Mouse (Mus musculus): ENCODE measurements around the gene Id2.

Id2 gene

DNA sequence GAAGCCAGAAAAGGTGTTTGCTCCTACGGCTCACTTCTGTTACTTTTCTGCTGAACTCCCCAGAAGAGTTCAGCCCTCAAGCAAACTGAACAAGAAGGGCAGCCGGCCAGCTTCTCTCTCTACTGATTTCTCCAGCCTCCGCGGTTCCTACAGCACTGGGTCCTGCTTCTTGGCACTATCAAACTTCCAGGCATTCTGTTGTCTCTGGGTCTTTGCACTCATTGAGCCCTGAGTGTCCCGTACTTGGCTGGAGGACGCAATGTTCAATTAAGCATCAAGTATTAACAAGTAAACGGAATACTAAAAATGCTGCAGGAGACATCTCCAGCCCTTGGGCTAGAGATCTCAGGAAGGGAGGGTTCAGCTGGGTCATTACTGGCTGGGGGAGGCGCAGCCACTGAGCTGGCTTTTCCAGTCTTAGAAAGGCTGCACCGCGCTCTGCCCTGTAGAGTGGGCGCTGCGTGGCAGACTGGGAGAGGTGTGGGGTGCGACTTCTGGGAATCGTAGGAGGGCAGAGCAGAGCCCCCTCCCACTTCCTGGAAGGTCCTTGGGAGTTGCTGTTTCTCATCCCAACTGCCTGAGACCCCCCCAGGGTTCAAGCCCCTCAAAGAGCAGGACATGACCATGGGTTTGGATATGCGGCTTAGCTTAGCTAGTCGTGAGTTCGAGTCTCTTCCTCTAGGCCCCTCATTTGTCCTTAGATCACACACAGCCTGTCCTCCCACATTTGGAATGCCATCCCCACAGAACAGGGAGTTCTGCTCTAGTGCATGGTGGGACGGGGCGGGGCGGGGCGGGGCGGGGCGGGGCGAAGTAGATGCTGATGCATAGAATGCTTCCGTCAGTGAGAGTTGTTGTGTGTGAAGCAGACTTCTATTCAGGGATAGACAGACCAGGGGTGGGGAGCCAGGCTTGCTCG, 13.4 kb downstream of the Id2 start:
- DNase-seq (ENCODE audit: low spot score) = no peak

DNA sequence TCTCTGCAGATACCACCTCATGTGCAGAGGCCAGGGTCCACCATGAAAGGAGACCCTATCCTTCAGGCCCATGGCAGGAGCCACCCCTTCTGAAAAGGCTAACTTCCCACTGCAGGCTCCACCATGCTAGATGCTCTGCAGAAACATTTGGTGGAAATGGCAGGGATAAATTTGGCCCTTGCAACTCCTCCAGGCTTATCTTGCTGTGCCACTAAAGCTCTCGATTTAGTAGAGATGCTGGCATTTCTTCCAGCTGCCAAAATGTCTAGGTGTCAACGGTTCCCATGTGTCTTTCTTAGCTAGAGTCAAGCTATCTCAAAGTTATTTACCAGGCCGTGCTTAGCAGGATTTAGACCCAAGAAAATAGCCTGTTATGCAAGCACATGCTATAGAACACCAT, 22.6 kb downstream of the Id2 start:
- no peak for DNase-seq (ENCODE audit: low spot score)

DNA sequence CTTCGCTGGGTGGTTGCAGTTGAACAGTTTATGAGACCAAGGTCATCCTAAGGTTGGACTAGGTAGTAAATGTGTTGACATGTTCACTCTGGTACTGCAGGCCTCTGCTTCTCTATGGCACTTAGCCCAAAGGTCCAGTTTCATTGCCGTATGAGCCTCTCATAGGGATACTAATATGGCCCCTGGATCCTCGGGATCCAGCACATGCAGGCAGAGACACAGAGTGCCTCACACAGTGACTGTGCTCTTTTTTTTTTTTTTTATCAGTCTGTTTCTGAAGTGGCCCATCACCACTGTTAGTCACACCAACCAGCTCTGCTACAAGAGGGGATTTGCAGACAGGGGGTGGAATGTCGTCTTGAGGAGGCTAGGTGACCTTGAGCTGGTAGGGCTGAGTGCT, 23.6 kb downstream of the Id2 start:
- DNase-seq (ENCODE audit: low spot score) = no peak

GRCm38 (mm10) chr12:25062264-25062663, 34.7 kb downstream of the Id2 start:
- DNase-seq (ENCODE audit: low spot score) = no peak

- DNase-seq (ENCODE audit: low spot score) = no peak
These were observed 36.0 kb downstream of the Id2 start for GRCm38 (mm10) chr12:25060901-25061300.

- no peak for DNase-seq (ENCODE audit: low spot score)
These were observed 37.3 kb downstream of the Id2 start for GRCm38 (mm10) chr12:25059487-25060200.

- DNase-seq (ENCODE audit: low spot score) = no peak
These were observed 42.0 kb downstream of the Id2 start for GRCm38 (mm10) chr12:25054963-25055362.

DNA sequence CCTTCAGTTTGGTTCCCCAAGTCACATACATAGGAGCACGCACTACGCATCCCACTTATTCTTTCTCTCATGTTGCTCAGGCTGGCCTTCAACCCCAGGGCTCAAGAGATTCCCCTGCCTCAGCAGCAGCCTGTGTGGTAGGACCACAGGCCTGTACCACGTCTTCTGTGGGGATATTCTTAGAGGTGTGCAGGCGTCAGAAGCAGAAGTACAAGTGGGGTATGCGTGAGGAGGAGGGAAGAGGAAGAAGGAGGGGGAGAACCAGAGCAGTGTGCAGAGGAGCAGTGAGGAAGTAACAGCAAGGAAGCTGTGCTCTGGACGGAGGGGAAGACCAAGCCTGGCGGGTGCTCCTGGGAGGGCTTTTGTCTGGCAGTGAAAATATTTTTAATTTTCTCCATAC, 42.4 kb downstream of the Id2 start:
- DNase-seq (ENCODE audit: low spot score) = no peak

DNA sequence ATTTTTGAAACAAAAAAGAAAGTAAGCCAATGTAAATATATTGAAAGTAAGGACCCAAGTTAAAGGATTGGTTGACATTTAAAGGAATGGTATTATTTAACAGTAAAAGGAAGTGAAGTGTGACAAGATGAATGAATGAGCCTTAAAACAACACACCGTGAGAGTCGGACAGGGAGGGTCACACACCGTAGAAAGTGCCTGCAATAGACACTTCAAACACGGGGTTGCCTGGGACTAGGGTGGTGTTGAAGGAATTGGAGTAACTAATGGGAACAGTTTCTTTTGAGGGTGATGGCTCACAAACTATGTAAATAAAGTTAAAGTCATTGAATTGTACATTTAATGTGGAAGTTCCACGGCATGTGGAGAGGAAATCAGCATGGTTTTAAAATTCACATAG, 47.7 kb downstream of the Id2 start:
- no peak for DNase-seq (ENCODE audit: low spot score)

DNA sequence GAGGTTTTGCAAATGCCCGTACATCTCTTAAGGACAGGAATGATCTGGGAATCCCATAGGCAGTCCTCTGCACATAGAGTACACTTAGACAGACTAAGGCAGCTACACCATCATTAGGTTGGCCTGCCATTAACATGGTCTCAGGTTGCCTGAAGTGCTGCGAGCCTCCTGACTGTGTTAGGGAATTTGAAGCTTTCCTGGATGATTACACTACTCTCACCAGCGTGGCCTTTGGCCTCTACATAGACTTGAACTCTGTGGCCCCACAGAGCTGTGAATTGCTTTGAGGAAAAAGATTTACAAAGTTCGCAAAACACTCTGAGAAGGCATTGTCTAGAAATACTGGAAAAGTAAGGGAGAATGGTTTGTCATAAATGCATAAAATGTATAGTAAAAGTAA, 52.4 kb downstream of the Id2 start:
- DNase-seq (ENCODE audit: low spot score) = no peak

GRCm38 (mm10) chr12:25044056-25044455, 52.9 kb downstream of the Id2 start:
- DNase-seq (ENCODE audit: low spot score) = no peak
